Mouse (Mus musculus) T-helper 2 cell (primary cell): ENCODE data around the gene Plekha1.

Source experiments
- in situ Hi-C: fragments of 300-600 bp; cut with MboI, MseI; formaldehyde crosslinking; loops from one replicate; pipeline ENCODE4 v1.15.1; 2025; ENCODE audit warnings: high pct_unique_total_duplicates

Plekha1 gene

GRCm38 (mm10) chr7:130954177-130954601 lies 88.6 kb downstream of the Plekha1 start:
- in situ Hi-C loops: no loop called here

- in situ Hi-C loops: no loop called here
Measured at GRCm38 (mm10) chr7:130958551-130958950, 93.0 kb downstream of the Plekha1 start.

GRCm38 (mm10) chr7:130959868-130960267 lies 94.3 kb downstream of the Plekha1 start:
- in situ Hi-C loops: loop anchor here (10.0 kb wide), 1 partner anchor 915 kb away; no protein-coding TSS in a partner anchor

- in situ Hi-C loops: loop anchor here (10.0 kb wide), 1 partner anchor 917 kb away; no protein-coding TSS in a partner anchor
Measured at GRCm38 (mm10) chr7:130961429-130961828, 95.9 kb downstream of the Plekha1 start.
